In the genomic region with DNA sequence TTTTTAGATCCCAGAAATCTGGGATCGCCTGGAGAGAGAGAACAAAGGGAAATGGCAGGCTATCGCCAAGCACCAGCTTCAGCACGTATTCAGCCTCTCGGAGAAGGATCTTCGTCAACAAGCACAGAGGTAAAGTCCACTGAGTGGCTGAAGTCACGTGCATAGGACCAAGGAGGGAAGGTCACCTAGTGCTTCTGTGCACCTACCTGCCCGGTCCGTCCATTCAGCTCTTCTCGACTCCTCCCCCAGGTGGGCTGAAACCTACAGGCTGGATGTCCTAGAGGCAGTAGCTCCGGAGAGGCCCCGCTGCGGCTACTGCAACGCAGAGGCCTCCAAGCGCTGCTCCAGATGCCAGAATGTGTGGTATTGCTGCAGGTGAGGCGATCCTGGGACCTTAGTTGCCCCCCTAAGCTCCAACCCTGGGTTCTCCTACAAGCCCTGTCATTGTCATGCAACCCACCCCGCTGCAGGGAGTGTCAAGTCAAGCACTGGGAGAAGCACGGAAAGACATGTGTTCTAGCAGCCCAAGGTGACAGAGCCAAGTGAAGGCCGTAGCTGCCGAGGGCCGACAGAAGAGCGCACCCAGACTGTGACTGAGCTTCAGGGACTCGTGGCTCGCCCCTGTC, we compare ENCODE assay signal across 8 mouse cellular contexts. TPM values are rescaled to one million over a fixed set of nuclear protein-coding genes. Genes with fewer than 3 reads are reported as not detected.
DNase-seq lines count a peak whose midpoint lies in the region; ATAC-seq and TF ChIP-seq lines count a peak whose summit lies in the region.

No protein-coding gene starts in this region.

- H3K27me3 ChIP-seq in liver, adult 2 months (ENCODE audit: control insufficient read depth, insufficient read depth, low read length): no peaks in the 10 kb centered on the region
- peaks cover 53% of the 10 kb centered on the region for H3K27me3 ChIP-seq in hindbrain, embryonic 13.5 days
- no peaks in the 10 kb centered on the region for H3K27me3 ChIP-seq in limb, embryonic 15.5 days
- peaks cover 50% of the 10 kb centered on the region for H3K27me3 ChIP-seq in neural tube, embryonic 15.5 days (replicated peaks)

- no peaks in the 10 kb centered on the region for H3K9me3 ChIP-seq in hindbrain, embryonic 13.5 days
- no peaks in the 10 kb centered on the region for H3K9me3 ChIP-seq in limb, embryonic 15.5 days
- no peaks in the 10 kb centered on the region for H3K9me3 ChIP-seq in neural tube, embryonic 15.5 days (replicated peaks)

- H3K4me2 ChIP-seq in hindbrain, embryonic 13.5 days: peak overlapping the region; percentile 65
- peak overlapping the region; percentile 89 for H3K4me2 ChIP-seq in limb, embryonic 15.5 days
- H3K4me2 ChIP-seq in neural tube, embryonic 15.5 days: peak overlapping the region; percentile 89

- no peak overlapping the region for H3K27ac ChIP-seq in liver, adult 2 months (replicated peaks; ENCODE audit: insufficient read depth, low read depth, low read length)
- H3K27ac ChIP-seq in hindbrain, embryonic 13.5 days: no peak overlapping the region
- peak overlapping the region; percentile 97 for H3K27ac ChIP-seq in limb, embryonic 15.5 days
- H3K27ac ChIP-seq in neural tube, embryonic 15.5 days (replicated peaks): no peak overlapping the region

- no peak overlapping the region for H3K9ac ChIP-seq in liver, adult 2 months (ENCODE audit: low read depth, low read length)
- no peak overlapping the region for H3K9ac ChIP-seq in hindbrain, embryonic 13.5 days
- peak overlapping the region; percentile 55; the same call in 1 of the 2 replicates for H3K9ac ChIP-seq in limb, embryonic 15.5 days
- 0 out of 2 replicates have a peak overlapping the region, but pooled peaks have one; percentile 45 for H3K9ac ChIP-seq in neural tube, embryonic 15.5 days (replicated peaks)

- WGBS in liver, adult 2 months: 39% methylated on average over 23 of the region's 23 CpGs
- WGBS in hindbrain, embryonic 13.5 days: 25% methylated on average over 23 of the region's 23 CpGs
- 33% methylated on average over 23 of the region's 23 CpGs for WGBS in limb, embryonic 15.5 days
- 31% methylated on average over 23 of the region's 23 CpGs for WGBS in neural tube, embryonic 15.5 days

- peak; percentile 66 for DNase-seq in liver, adult 2 months (ENCODE audit: extremely low read depth, low read depth, low spot score)
- no peak for DNase-seq in liver
- DNase-seq in gastrocnemius, postnatal 10 days: no peak
- DNase-seq in right cerebral cortex, adult 2 months (ENCODE audit: low spot score in 2 of 2): no peak
- no peak for DNase-seq in spleen, adult 12 weeks (ENCODE audit: low spot score)

- no peaks in the 10 kb centered on the region for H3K36me3 ChIP-seq in liver, adult 2 months (ENCODE audit: control insufficient read depth, insufficient read depth, low read length)
- no peaks in the 10 kb centered on the region for H3K36me3 ChIP-seq in hindbrain, embryonic 13.5 days
- H3K36me3 ChIP-seq in limb, embryonic 15.5 days: no peaks in the 10 kb centered on the region
- H3K36me3 ChIP-seq in neural tube, embryonic 15.5 days: no peaks in the 10 kb centered on the region

- peaks cover 15% of the 10 kb centered on the region; the same call in 1 of the 2 replicates for H3K4me1 ChIP-seq in liver, adult 2 months (ENCODE audit: control insufficient read depth, insufficient read depth, low read length)
- H3K4me1 ChIP-seq in hindbrain, embryonic 13.5 days (replicated peaks): peaks cover 55% of the 10 kb centered on the region
- H3K4me1 ChIP-seq in limb, embryonic 15.5 days: peaks cover 67% of the 10 kb centered on the region
- peaks cover 60% of the 10 kb centered on the region for H3K4me1 ChIP-seq in neural tube, embryonic 15.5 days

- no peaks in the 10 kb centered on the region for H3K79me2 ChIP-seq in liver, adult 2 months (ENCODE audit: control insufficient read depth, insufficient read depth, low read length)

- ATAC-seq in hindbrain, embryonic 13.5 days (ENCODE audit: low FRiP score): no peak
- no peak for ATAC-seq in limb, embryonic 15.5 days (ENCODE audit: insufficient number of reproducible peaks, low FRiP score, low TSS enrichment, low read depth)
- no peak for ATAC-seq in neural tube, embryonic 15.5 days (ENCODE audit: low FRiP score)

- TF ChIP-seq CTCF in liver, adult 2 months (IDR thresholded peaks at IDR 0.05; ENCODE audit: low read depth, low read length): no peak

- no peak for TF ChIP-seq POLR2A in liver, adult 2 months (IDR thresholded peaks at IDR 0.05; ENCODE audit: extremely low read depth, insufficient read depth, low read length)

- no peak overlapping the region for H3K4me3 ChIP-seq in liver, adult 2 months (ENCODE audit: insufficient read depth, low read depth, low read length)
- peak overlapping the region; percentile 40; the same call in 1 of the 2 replicates for H3K4me3 ChIP-seq in hindbrain, embryonic 13.5 days
- H3K4me3 ChIP-seq in limb, embryonic 15.5 days: peak overlapping the region; percentile 72
- peak overlapping the region; percentile 36 for H3K4me3 ChIP-seq in neural tube, embryonic 15.5 days (replicated peaks)

RNA-seq across cellular contexts. Expression of a gene that starts 0.8 kb away (rescaled TPM):
- 6.0 and 6.6 TPM in 2 replicates for total RNA-seq in liver, adult 2 months (2014; rRNA removed)
- 5.0 and 7.0 TPM in 2 replicates for polyA plus RNA-seq in liver, adult 2 months (2012; rRNA removed)
- polyA plus RNA-seq in hindbrain, embryonic 13.5 days (2015; fragmentation: Nextera tagmentation; extraction: Ambion mirVana): 36.7 and 36.9 TPM in 2 replicates
- 89.7 and 95.4 TPM in 2 replicates for polyA plus RNA-seq in limb, embryonic 15.5 days (2015; fragmentation: Nextera tagmentation; extraction: Ambion mirVana)
- 41.2 and 46.1 TPM in 2 replicates for polyA plus RNA-seq in neural tube, embryonic 15.5 days (2015; fragmentation: Nextera tagmentation; extraction: Ambion mirVana)
- total RNA-seq in gastrocnemius, postnatal 10 days (2021): 10 to 100 TPM; 15.1 to 23.4 TPM

RNA-seq across cellular contexts. Expression of a gene that starts 3.5 kb away (rescaled TPM):
- 0.27 and 0.28 TPM in 2 replicates for total RNA-seq in liver, adult 2 months (2014; rRNA removed)
- 0.10 and 0.20 TPM in 2 replicates for polyA plus RNA-seq in liver, adult 2 months (2012; rRNA removed)
- polyA plus RNA-seq in hindbrain, embryonic 13.5 days (2015; fragmentation: Nextera tagmentation; extraction: Ambion mirVana): 2.6 and 4.0 TPM in 2 replicates
- 1.0 and 1.3 TPM in 2 replicates for polyA plus RNA-seq in limb, embryonic 15.5 days (2015; fragmentation: Nextera tagmentation; extraction: Ambion mirVana)
- 1.6 and 2.6 TPM in 2 replicates for polyA plus RNA-seq in neural tube, embryonic 15.5 days (2015; fragmentation: Nextera tagmentation; extraction: Ambion mirVana)
- total RNA-seq in gastrocnemius, postnatal 10 days (2021): under 1 TPM in 1 of 2 experiments, not detected in 1; 0.18 TPM

RNA-seq across cellular contexts. Expression of a gene that starts 8.6 kb away (rescaled TPM):
- total RNA-seq in liver, adult 2 months (2014; rRNA removed): 18.5 and 21.7 TPM in 2 replicates
- polyA plus RNA-seq in liver, adult 2 months (2012; rRNA removed): 24.8 and 26.8 TPM in 2 replicates
- polyA plus RNA-seq in hindbrain, embryonic 13.5 days (2015; fragmentation: Nextera tagmentation; extraction: Ambion mirVana): 68.6 and 71.1 TPM in 2 replicates
- 40.4 and 44.1 TPM in 2 replicates for polyA plus RNA-seq in limb, embryonic 15.5 days (2015; fragmentation: Nextera tagmentation; extraction: Ambion mirVana)
- polyA plus RNA-seq in neural tube, embryonic 15.5 days (2015; fragmentation: Nextera tagmentation; extraction: Ambion mirVana): 67.5 and 77.9 TPM in 2 replicates
- 1 to 10 TPM; 7.3 to 8.0 TPM for total RNA-seq in gastrocnemius, postnatal 10 days (2021)

RNA-seq across cellular contexts. Expression of a gene that starts 8.6 kb away (rescaled TPM):
- 11.0 and 11.9 TPM in 2 replicates for total RNA-seq in liver, adult 2 months (2014; rRNA removed)
- polyA plus RNA-seq in liver, adult 2 months (2012; rRNA removed): 31.0 and 33.7 TPM in 2 replicates
- polyA plus RNA-seq in hindbrain, embryonic 13.5 days (2015; fragmentation: Nextera tagmentation; extraction: Ambion mirVana): 38.9 and 39.1 TPM in 2 replicates
- polyA plus RNA-seq in limb, embryonic 15.5 days (2015; fragmentation: Nextera tagmentation; extraction: Ambion mirVana): 25.9 and 26.0 TPM in 2 replicates
- polyA plus RNA-seq in neural tube, embryonic 15.5 days (2015; fragmentation: Nextera tagmentation; extraction: Ambion mirVana): 46.9 and 53.9 TPM in 2 replicates
- 1 to 10 TPM; 3.5 to 4.0 TPM for total RNA-seq in gastrocnemius, postnatal 10 days (2021)

RNA-seq across cellular contexts. Expression of a gene that starts 12.5 kb away (rescaled TPM):
- 22.6 and 27.4 TPM in 2 replicates for total RNA-seq in liver, adult 2 months (2014; rRNA removed)
- polyA plus RNA-seq in liver, adult 2 months (2012; rRNA removed): 52.8 and 58.1 TPM in 2 replicates
- polyA plus RNA-seq in hindbrain, embryonic 13.5 days (2015; fragmentation: Nextera tagmentation; extraction: Ambion mirVana): 105 and 108 TPM in 2 replicates
- polyA plus RNA-seq in limb, embryonic 15.5 days (2015; fragmentation: Nextera tagmentation; extraction: Ambion mirVana): 35.9 and 37.3 TPM in 2 replicates
- polyA plus RNA-seq in neural tube, embryonic 15.5 days (2015; fragmentation: Nextera tagmentation; extraction: Ambion mirVana): 112 and 125 TPM in 2 replicates
- 10 to 100 TPM; 18.7 to 20.9 TPM for total RNA-seq in gastrocnemius, postnatal 10 days (2021)

Comparison
In these comparisons a context has a peak if more than half of its experiments do, and no peak if none do; other contexts are left out.
1. H3K9ac ChIP-seq: peak in limb, embryonic 15.5 days (single experiment) and neural tube, embryonic 15.5 days (single experiment); none in liver, adult 2 months (single experiment) and hindbrain, embryonic 13.5 days (single experiment).
2. Peak in every context shown above with its lines, with median percentiles within 50 percentile points of each other: H3K4me2 ChIP-seq.